Comparison of ENCODE assay signal across 8 mouse cellular contexts in the genomic region with DNA sequence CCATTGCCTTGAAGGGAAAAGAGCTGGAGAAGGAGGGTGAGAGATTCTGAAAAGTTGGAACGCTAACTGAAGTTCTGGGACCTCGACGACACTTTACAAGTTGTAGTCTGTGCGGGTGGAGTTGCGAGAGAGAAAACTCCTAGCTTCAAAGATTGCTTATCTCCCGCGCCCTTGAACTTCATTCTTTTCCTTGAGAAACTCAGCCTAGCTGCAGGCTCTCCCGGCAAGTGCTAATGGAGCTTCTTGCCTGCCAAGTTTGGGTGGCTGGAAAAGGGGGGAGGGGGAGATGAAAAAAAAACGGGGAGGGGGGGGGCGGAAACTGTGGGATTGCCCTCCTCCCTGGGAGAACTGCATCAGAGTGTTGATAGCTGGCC. TPM values are rescaled to one million over a fixed set of nuclear protein-coding genes. Genes with fewer than 3 reads are reported as not detected.
DNase-seq lines count a peak whose midpoint lies in the region; ATAC-seq lines count a peak whose summit lies in the region.

No protein-coding gene starts in this region.

- peaks cover 16 to 27% of the 10 kb centered on the region in 2 experiments for H3K4me1 ChIP-seq in heart, embryonic 14.5 days (ENCODE audit: control insufficient read depth in 2 of 2, insufficient read depth in 2 of 2, low read length in 2 of 2)
- H3K4me1 ChIP-seq in hindbrain, embryonic 11.5 days (replicated peaks; ENCODE audit: control insufficient read depth, insufficient read depth, low read length), result 0 out of 2 replicates have a peak, but pooled peaks cover 2% of the 10 kb centered on the region
- peaks cover 12% of the 10 kb centered on the region for H3K4me1 ChIP-seq in midbrain, embryonic 11.5 days (ENCODE audit: control insufficient read depth, insufficient read depth, low read length)

- DNase-seq in heart, adult 8-10 months (ENCODE audit: low spot score), result no peak
- DNase-seq in R1 (ENCODE audit: low read depth, low spot score), result peak; percentile 18
- no peak for DNase-seq in hindbrain, embryonic 11.5 days (ENCODE audit: low spot score)
- DNase-seq in midbrain, embryonic 11.5 days (ENCODE audit: low spot score, missing footprints), result no peak
- DNase-seq in retina, postnatal 1 day, result no peak
- no peak for DNase-seq in cerebellum, postnatal 4 days (ENCODE audit: low spot score in 2 of 2)

- no peaks in the 10 kb centered on the region; the same call in 1 of the 2 replicates for H3K27me3 ChIP-seq in heart, embryonic 14.5 days (ENCODE audit: control insufficient read depth, insufficient read depth, low read length)
- peaks cover 6% of the 10 kb centered on the region for H3K27me3 ChIP-seq in hindbrain, embryonic 11.5 days (ENCODE audit: control insufficient read depth, insufficient read depth, low read length)
- no peaks in the 10 kb centered on the region; the same call in 1 of the 2 replicates for H3K27me3 ChIP-seq in midbrain, embryonic 11.5 days (ENCODE audit: control insufficient read depth, insufficient read depth, low read length)

- peak overlapping the region; percentile 94 for H3K9ac ChIP-seq in heart, embryonic 14.5 days (ENCODE audit: low read length)
- H3K9ac ChIP-seq in hindbrain, embryonic 11.5 days (ENCODE audit: low read depth, low read length), result peak overlapping the region; percentile 73
- peak overlapping the region; percentile 68 for H3K9ac ChIP-seq in midbrain, embryonic 11.5 days (ENCODE audit: low read length)

- peak overlapping the region; percentile 88 for H3K27ac ChIP-seq in heart, embryonic 14.5 days (replicated peaks in 1 of 2; ENCODE audit: control insufficient read depth in 1 of 2, insufficient read depth in 1 of 2, low read depth in 2 of 2, low read length in 2 of 2)
- H3K27ac ChIP-seq in hindbrain, embryonic 11.5 days (ENCODE audit: low read depth, low read length), result no peak overlapping the region
- H3K27ac ChIP-seq in midbrain, embryonic 11.5 days (ENCODE audit: low read depth, low read length), result no peak overlapping the region

- peaks cover 16% of the 10 kb centered on the region for H3K36me3 ChIP-seq in heart, embryonic 14.5 days (ENCODE audit: control insufficient read depth, insufficient read depth, low read length)
- no peaks in the 10 kb centered on the region for H3K36me3 ChIP-seq in hindbrain, embryonic 11.5 days (ENCODE audit: control insufficient read depth, insufficient read depth, low read length)
- H3K36me3 ChIP-seq in midbrain, embryonic 11.5 days (ENCODE audit: control insufficient read depth, insufficient read depth, low read length), result no peaks in the 10 kb centered on the region

- H3K4me2 ChIP-seq in heart, embryonic 14.5 days (ENCODE audit: low read length), result peak overlapping the region; percentile 92
- H3K4me2 ChIP-seq in hindbrain, embryonic 11.5 days (replicated peaks; ENCODE audit: low read depth, low read length), result peak overlapping the region; percentile 97
- peak overlapping the region; percentile 87 for H3K4me2 ChIP-seq in midbrain, embryonic 11.5 days

- H3K9me3 ChIP-seq in heart, embryonic 14.5 days (ENCODE audit: control insufficient read depth, low read length), result no peaks in the 10 kb centered on the region
- H3K9me3 ChIP-seq in hindbrain, embryonic 11.5 days (ENCODE audit: control insufficient read depth, low read length), result no peaks in the 10 kb centered on the region
- no peaks in the 10 kb centered on the region for H3K9me3 ChIP-seq in midbrain, embryonic 11.5 days (ENCODE audit: control insufficient read depth, low read length)

- no peak for ATAC-seq in heart, embryonic 14.5 days (ENCODE audit: insufficient number of reproducible peaks, insufficient read depth, low FRiP score, low read depth)
- no peak for ATAC-seq in hindbrain, embryonic 11.5 days (ENCODE audit: low FRiP score)
- no peak for ATAC-seq in midbrain, embryonic 11.5 days (ENCODE audit: low FRiP score)
- ATAC-seq in megakaryocyte progenitor cell, adult 5-6 weeks (replicated peaks; ENCODE audit: poor library complexity), result no peak

- WGBS in heart, embryonic 14.5 days, result under 1% methylated on average over 10 of the region's 10 CpGs
- WGBS in hindbrain, embryonic 11.5 days, result 1% methylated on average over 9 of the region's 10 CpGs
- WGBS in midbrain, embryonic 11.5 days, result 4% methylated on average over 10 of the region's 10 CpGs

- H3K4me3 ChIP-seq in heart, embryonic 14.5 days (ENCODE audit: control insufficient read depth in 1 of 2, insufficient read depth in 1 of 2, low read depth in 1 of 2, low read length in 2 of 2), result peak overlapping the region; percentile 77 to 79
- peak overlapping the region; percentile 59 for H3K4me3 ChIP-seq in hindbrain, embryonic 11.5 days (ENCODE audit: low read depth, low read length)
- peak overlapping the region; percentile 38 for H3K4me3 ChIP-seq in midbrain, embryonic 11.5 days (ENCODE audit: low read depth, low read length)

RNA-seq across cellular contexts. Expression of gene Timp3, which starts 0.9 kb away (rescaled TPM):
- polyA plus RNA-seq in heart, embryonic 14.5 days (2014; fragmentation: Nextera tagmentation; extraction: Ambion mirVana), result 91.0 and 92.7 TPM in 2 replicates
- 100 to 1,000 TPM; 157 to 180 (median 176) TPM for total RNA-seq in heart, adult 8-10 months (2022)
- polyA plus RNA-seq in hindbrain, embryonic 11.5 days (2014; fragmentation: Nextera tagmentation; extraction: Ambion mirVana), result 31.6 and 32.8 TPM in 2 replicates
- polyA plus RNA-seq in midbrain, embryonic 11.5 days (2014; fragmentation: Nextera tagmentation; extraction: Ambion mirVana), result 20.2 and 20.7 TPM in 2 replicates
- 0.27 and 0.64 TPM in 2 replicates for total RNA-seq in megakaryocyte progenitor cell, adult 5-6 weeks (2015)
- total RNA-seq in megakaryocyte progenitor cell, adult 5-6 weeks (2017), result 0.04 and 0.27 TPM in 2 replicates

Comparison
In these comparisons a context has a peak if more than half of its experiments do, and no peak if none do; other contexts are left out.
1. H3K27ac ChIP-seq: peak in heart, embryonic 14.5 days (2 of 2); none in hindbrain, embryonic 11.5 days (single experiment) and midbrain, embryonic 11.5 days (single experiment).
2. Peak in every context shown above with its lines, with median percentiles within 50 percentile points of each other: H3K4me2 ChIP-seq, H3K4me3 ChIP-seq and H3K9ac ChIP-seq.